Mouse (Mus musculus): Measurements from ENCODE around the gene Cracr2b. TPM values are rescaled to one million over a fixed set of nuclear protein-coding genes. Genes with fewer than 3 reads are reported as not detected.

The Cracr2b gene
- 15.1 and 18.9 TPM in 2 replicates for polyA plus RNA-seq (2014; fragmentation: Nextera tagmentation; extraction: Ambion mirVana)

GRCm38 (mm10) chr7:141460391-141461113 is at the start of gene Cracr2b:
Cracr2b (plus strand) TSS chr7:141461094.
- WGBS, result 42% methylated on average over 15 of the region's 15 CpGs
- H3K27ac ChIP-seq (ENCODE audit: low read depth), result 0 out of 2 replicates have a peak within 1 kb of the TSS, but pooled peaks have one; percentile 18
- no peak for TF ChIP-seq CTCF (IDR thresholded peaks at IDR 0.05; ENCODE audit: low read depth)

GRCm38 (mm10) chr7:141411667-141412066 is 49.2 kb upstream of the Cracr2b start:
- Histone ChIP-seq H3K36me3 (ENCODE audit: insufficient read depth) (peaks cover 33% of the 10 kb centered on the region), H3K27ac (ENCODE audit: low read depth) (no peak overlapping the region), H3K4me2 (no peak overlapping the region), H3K9me3 (ENCODE audit: low read depth, low read length) (no peaks in the 10 kb centered on the region), H3K9ac (no peak overlapping the region), H3K4me1 (ENCODE audit: insufficient read depth) (peaks cover 4% of the 10 kb centered on the region; the same call in 1 of the 2 replicates), H3K4me3 (ENCODE audit: low read depth, low read length) (no peak overlapping the region), H3K27me3 (ENCODE audit: insufficient read depth, low read length) (no peaks in the 10 kb centered on the region)
- TF ChIP-seq CTCF (IDR thresholded peaks at IDR 0.05; ENCODE audit: low read depth), result no peak
- ATAC-seq (ENCODE audit: insufficient read depth), result no peak
- DNase-seq, result no peak
- WGBS, result 94% methylated on average over 1 of the region's 1 CpGs

More at GRCm38 (mm10) chr7:141460391-141461113, at the start of gene Cracr2b:
- Histone ChIP-seq H3K27me3 (ENCODE audit: insufficient read depth, low read length) (peaks cover 55% of the 10 kb centered on the region), H3K9me3 (ENCODE audit: low read depth, low read length) (no peaks in the 10 kb centered on the region), H3K36me3 (ENCODE audit: insufficient read depth) (peaks cover 11% of the 10 kb centered on the region; the same call in 1 of the 2 replicates), H3K4me1 (ENCODE audit: insufficient read depth) (peaks cover 13% of the 10 kb centered on the region), H3K4me2 (peak within 1 kb of the TSS; percentile 76), H3K4me3 (ENCODE audit: low read depth, low read length) (peak within 1 kb of the TSS; percentile 45), H3K9ac (peak within 1 kb of the TSS; percentile 58)
- DNase-seq, result no peak
- ATAC-seq (ENCODE audit: insufficient read depth), result no peak

- H3K4me1 ChIP-seq (ENCODE audit: insufficient read depth), result peaks cover 4% of the 10 kb centered on the region; the same call in 1 of the 2 replicates
- peak overlapping the region; percentile 92 for H3K4me2 ChIP-seq
- peak overlapping the region; percentile 75 for H3K27ac ChIP-seq (ENCODE audit: low read depth)
- DNase-seq, result peak; percentile 30
- ATAC-seq (ENCODE audit: insufficient read depth), result peak; percentile 4; the same call in 1 of the 2 replicates
- H3K4me3 ChIP-seq (ENCODE audit: low read depth, low read length), result peak overlapping the region; percentile 77
- 2% methylated on average over 16 of the region's 16 CpGs for WGBS
- peak overlapping the region; percentile 81 for H3K9ac ChIP-seq
- peaks cover 29% of the 10 kb centered on the region for H3K36me3 ChIP-seq (ENCODE audit: insufficient read depth)
- H3K9me3 ChIP-seq (ENCODE audit: low read depth, low read length), result no peaks in the 10 kb centered on the region
- H3K27me3 ChIP-seq (ENCODE audit: insufficient read depth, low read length), result no peaks in the 10 kb centered on the region
- TF ChIP-seq CTCF (IDR thresholded peaks at IDR 0.05; ENCODE audit: low read depth), result no peak
Measured at GRCm38 (mm10) chr7:141413331-141413730, 47.6 kb upstream of the Cracr2b start.

GRCm38 (mm10) chr7:141413809-141414584 is 46.9 kb upstream of the Cracr2b start, which contains the start of gene Gatd1:
Gatd1 (minus strand) TSS chr7:141414136.
- WGBS, result under 1% methylated on average over 51 of the region's 56 CpGs
- Histone ChIP-seq H3K27ac (ENCODE audit: low read depth) (peak within 1 kb of the TSS; percentile 75), H3K9me3 (ENCODE audit: low read depth, low read length) (no peaks in the 10 kb centered on the region), H3K4me3 (ENCODE audit: low read depth, low read length) (peak within 1 kb of the TSS; percentile 77), H3K4me2 (peak within 1 kb of the TSS; percentile 92), H3K27me3 (ENCODE audit: insufficient read depth, low read length) (no peaks in the 10 kb centered on the region), H3K4me1 (ENCODE audit: insufficient read depth) (peaks cover 4% of the 10 kb centered on the region; the same call in 1 of the 2 replicates), H3K9ac (peak within 1 kb of the TSS; percentile 81), H3K36me3 (ENCODE audit: insufficient read depth) (peaks cover 22% of the 10 kb centered on the region)
- ATAC-seq (ENCODE audit: insufficient read depth), result peak; percentile 93
- TF ChIP-seq CTCF (IDR thresholded peaks at IDR 0.05; ENCODE audit: low read depth), result peak; percentile 47
- DNase-seq, result peak; percentile 100

GRCm38 (mm10) chr7:141416144-141416841 is 44.6 kb upstream of the Cracr2b start:
- no peaks in the 10 kb centered on the region for H3K9me3 ChIP-seq (ENCODE audit: low read depth, low read length)
- 0 out of 2 replicates have a peak, but pooled peaks cover 3% of the 10 kb centered on the region for H3K36me3 ChIP-seq (ENCODE audit: insufficient read depth)
- H3K27ac ChIP-seq (ENCODE audit: low read depth), result no peak overlapping the region
- WGBS, result 80% methylated on average over 6 of the region's 6 CpGs
- peaks cover 4% of the 10 kb centered on the region; the same call in 1 of the 2 replicates for H3K4me1 ChIP-seq (ENCODE audit: insufficient read depth)
- no peak for TF ChIP-seq CTCF (IDR thresholded peaks at IDR 0.05; ENCODE audit: low read depth)
- ATAC-seq (ENCODE audit: insufficient read depth), result no peak
- H3K4me3 ChIP-seq (ENCODE audit: low read depth, low read length), result no peak overlapping the region
- H3K27me3 ChIP-seq (ENCODE audit: insufficient read depth, low read length), result no peaks in the 10 kb centered on the region
- DNase-seq, result no peak
- no peak overlapping the region for H3K9ac ChIP-seq
- no peak overlapping the region for H3K4me2 ChIP-seq

- 63% methylated on average over 8 of the region's 8 CpGs for WGBS
- Histone ChIP-seq H3K36me3 (ENCODE audit: insufficient read depth) (no peaks in the 10 kb centered on the region), H3K9me3 (ENCODE audit: low read depth, low read length) (no peaks in the 10 kb centered on the region), H3K27ac (ENCODE audit: low read depth) (no peak overlapping the region), H3K4me3 (ENCODE audit: low read depth, low read length) (no peak overlapping the region), H3K9ac (no peak overlapping the region), H3K27me3 (ENCODE audit: insufficient read depth, low read length) (no peaks in the 10 kb centered on the region), H3K4me2 (no peak overlapping the region), H3K4me1 (ENCODE audit: insufficient read depth) (peaks cover 2% of the 10 kb centered on the region; the same call in 1 of the 2 replicates)
- DNase-seq (no peak), ATAC-seq (ENCODE audit: insufficient read depth) (no peak)
- TF ChIP-seq CTCF (IDR thresholded peaks at IDR 0.05; ENCODE audit: low read depth), result no peak
Measured at GRCm38 (mm10) chr7:141417731-141418681, 42.9 kb upstream of the Cracr2b start.

All from lung, embryonic 14.5 days (tissue).